Mouse (Mus musculus) kidney, embryonic 15.5 days (tissue): ENCODE data around the gene Zfp947. TPM values are rescaled to one million over a fixed set of nuclear protein-coding genes. Genes with fewer than 3 reads are reported as not detected.
"Not testable (repeated sequence)": the region's sequence is repeated elsewhere in the genome, so short reads cannot be mapped to it uniquely, and the experiment has no call there.

ENCODE experiments used
- ATAC-seq: fragments of 200-750 bp; cut with Nextera tagmentation; replicated peaks from 2 replicates; pipeline ENCODE4 v1.8.0; 2017; ENCODE audit warnings: moderate TSS enrichment; ENCODE audit not compliant: low FRiP score
- H3K27ac ChIP-seq: fragments of 300-500 bp; sonication (generic); 2 replicates; pipeline ENCODE4 v1.5.1; 2015; ENCODE audit warnings: mild to moderate bottlenecking, inconsistent platforms
- H3K27me3 ChIP-seq: fragments of 300-500 bp; sonication (generic); 2 replicates; pipeline ENCODE4 v1.6.1; 2015; ENCODE audit warnings: inconsistent platforms
- H3K36me3 ChIP-seq: fragments of 300-500 bp; sonication (generic); 2 replicates; pipeline ENCODE4 v1.6.1; 2015; ENCODE audit warnings: inconsistent platforms
- H3K4me1 ChIP-seq: fragments of 300-500 bp; sonication (generic); 2 replicates; pipeline ENCODE4 v1.6.1; 2015; ENCODE audit warnings: inconsistent platforms
- H3K4me2 ChIP-seq: fragments of 300-500 bp; sonication (generic); 2 replicates; pipeline ENCODE4 v1.6.1; 2015; ENCODE audit warnings: moderate library complexity, mild to moderate bottlenecking, inconsistent platforms
- H3K4me3 ChIP-seq: fragments of 300-500 bp; sonication (generic); replicated peaks from 2 replicates; pipeline ENCODE4 v1.5.1; 2015; ENCODE audit warnings: mild to moderate bottlenecking, inconsistent platforms
- H3K9ac ChIP-seq: fragments of 300-500 bp; sonication (generic); 2 replicates; pipeline ENCODE4 v1.6.1; 2015; ENCODE audit warnings: mild to moderate bottlenecking, inconsistent platforms
- H3K9me3 ChIP-seq: fragments of 300-500 bp; sonication (generic); replicated peaks from 2 replicates; pipeline ENCODE4 v1.6.1; 2016; ENCODE audit warnings: inconsistent platforms
- WGBS: fragments of 180-500 bp; shearing (Covaris S2); methylation state at CpG from one replicate; pipeline ENCODE4 v1.1.7; 2015; ENCODE audit warnings: mixed read lengths; 5-methylcytosine and 5-hydroxymethylcytosine counted together
- polyA plus RNA-seq: library from polyadenylated mRNA; unstranded; fragments of >200 nt; fragmentation: Nextera tagmentation; extraction: Ambion mirVana; gene quantifications from 2 replicates; pipeline ENCODE4 v1.2.1, GENCODE M21; 2015

The Zfp947 gene
- polyA plus RNA-seq: 2.2 and 2.6 TPM in 2 replicates

- Histone ChIP-seq H3K4me2 (peak within 1 kb of the TSS; percentile 64), H3K9ac (peak within 1 kb of the TSS; percentile 61), H3K4me3 (peak within 1 kb of the TSS; percentile 58), H3K27ac (peak within 1 kb of the TSS; percentile 87)
- H3K27me3 ChIP-seq, H3K9me3 ChIP-seq, H3K4me1 ChIP-seq, H3K36me3 ChIP-seq: not testable (repeated sequence)
- peak; percentile 97 for ATAC-seq
- WGBS: under 1% methylated on average over 16 of the region's 16 CpGs
Measured at GRCm38 (mm10) chr17:22165722-22166294, at the start of gene Zfp947. Gene Zfp947, minus strand, starts transcription at chr17:22166190.

- 4% methylated on average over 3 of the region's 3 CpGs for WGBS
- H3K9ac ChIP-seq: peak overlapping the region; percentile 61
Measured at GRCm38 (mm10) chr17:22165304-22165703, 686 bp downstream of the Zfp947 start.

GRCm38 (mm10) chr17:22153951-22154350 lies 12.0 kb downstream of the Zfp947 start:
- not testable (repeated sequence) for H3K9me3 ChIP-seq, H3K27ac ChIP-seq, H3K4me2 ChIP-seq, H3K4me3 ChIP-seq, H3K36me3 ChIP-seq, H3K4me1 ChIP-seq, H3K9ac ChIP-seq, H3K27me3 ChIP-seq, ATAC-seq
- WGBS: 57% methylated on average over 4 of the region's 4 CpGs

More at GRCm38 (mm10) chr17:22165304-22165703, 686 bp downstream of the Zfp947 start:
- not testable (repeated sequence) for H3K4me1 ChIP-seq, H3K9me3 ChIP-seq, H3K36me3 ChIP-seq, H3K27me3 ChIP-seq
- Histone ChIP-seq H3K4me3 (peak overlapping the region; percentile 58), H3K27ac (peak overlapping the region; percentile 87), H3K4me2 (peak overlapping the region; percentile 64)
- ATAC-seq: peak; percentile 77

- Histone ChIP-seq H3K27me3 (no peaks in the 10 kb centered on the region), H3K4me3 (no peak overlapping the region), H3K27ac (no peak overlapping the region), H3K4me1 (no peaks in the 10 kb centered on the region), H3K9ac (no peak overlapping the region), H3K4me2 (no peak overlapping the region), H3K9me3 (no peaks in the 10 kb centered on the region), H3K36me3 (no peaks in the 10 kb centered on the region)
- ATAC-seq: no peak
Measured at GRCm38 (mm10) chr17:22118770-22119169, 47.2 kb downstream of the Zfp947 start.

Other genes starting within 250 kb of the Zfp947 start
- gene Zfp942, start 203.7 kb downstream of the Zfp947 start, polyA plus RNA-seq: 21.2 and 24.3 TPM in 2 replicates
- gene Zfp943, start 203.6 kb downstream of the Zfp947 start, polyA plus RNA-seq: 16.4 and 16.7 TPM in 2 replicates
- gene Zfp994, start 59.4 kb upstream of the Zfp947 start, polyA plus RNA-seq: 2.6 and 3.4 TPM in 2 replicates
- 10.6 and 13.4 TPM in 2 replicates for gene CT030661.1, start 148.6 kb upstream of the Zfp947 start, polyA plus RNA-seq
- 13.2 and 13.6 TPM in 2 replicates for gene Zfp944, start 195.2 kb upstream of the Zfp947 start, polyA plus RNA-seq
- 7.9 and 8.8 TPM in 2 replicates for gene Zfp758, start 195.3 kb upstream of the Zfp947 start, polyA plus RNA-seq